ENCODE assay signal across 12 mouse cellular contexts in genomic region chr3:130965275-130965674, GRCm38 (mm10).
"Had no signal": no experiment of that assay in that cellular context is flagged by ENCODE, and none has a peak within 500 bp of the region (broad histone marks: within the 10 kb centered on the region; RNA-seq: fewer than 3 reads in every experiment).

No protein-coding gene starts in this region.

- H3K27me3 ChIP-seq: neural tube, embryonic 12.5 days had no signal

- H3K9me3 ChIP-seq: liver, embryonic 12.5 days; neural tube, embryonic 12.5 days had no signal

- H3K9ac ChIP-seq: liver, embryonic 12.5 days; liver, embryonic 14.5 days; lung, embryonic 14.5 days; neural tube, embryonic 12.5 days had no signal

- H3K4me2 ChIP-seq: liver, embryonic 12.5 days; lung, embryonic 14.5 days; neural tube, embryonic 12.5 days had no signal

- H3K4me3 ChIP-seq: liver, embryonic 12.5 days; neural tube, embryonic 12.5 days had no signal

- ATAC-seq: liver, embryonic 12.5 days had no signal

- H3K27ac ChIP-seq: liver, embryonic 12.5 days; liver, embryonic 14.5 days; neural tube, embryonic 12.5 days had no signal

- H3K4me1 ChIP-seq: liver, embryonic 12.5 days had no signal

- H3K36me3 ChIP-seq: liver, embryonic 12.5 days; neural tube, embryonic 12.5 days had no signal

- DNase-seq: lung, adult 18-20 months; lung, embryonic 14.5 days; lung, postnatal 10 days; lung, postnatal 4 days; right cerebral cortex, postnatal 14 days; spleen, adult 18-20 months; thymus, adult 18-20 months; thymus, postnatal 14 days; thymus, postnatal 36 days had no signal
